Mouse (Mus musculus) naive thymus-derived CD4-positive, alpha-beta T cell, adult 2 months (primary cell): Measurements from ENCODE around the gene Slc41a1.

Source experiments
- DNase-seq: peaks from one replicate; pipeline ENCODE4 v3.0.0-alpha.2; 2011; ENCODE audit warnings: low read depth

Gene Slc41a1

DNA sequence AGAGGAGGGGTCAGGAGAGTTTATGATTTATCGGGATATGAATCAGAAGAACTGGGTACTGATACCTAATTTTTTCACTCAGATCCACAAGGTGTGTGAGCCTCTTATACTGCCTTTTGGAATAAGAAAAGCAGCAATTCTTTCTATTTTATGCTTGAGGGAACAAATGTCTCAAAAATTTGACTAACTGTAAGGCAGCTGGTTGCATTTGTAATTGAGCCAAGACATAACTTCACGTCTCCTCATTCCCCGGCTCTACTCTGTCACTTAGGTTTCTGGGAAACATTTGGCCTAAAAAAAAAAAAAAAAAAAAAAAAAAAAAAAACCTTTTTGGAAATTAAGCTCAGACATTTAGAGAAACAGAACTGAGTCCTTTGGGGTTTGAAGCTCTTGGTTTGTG, 59.3 kb downstream of the Slc41a1 start:
- no peak for DNase-seq

DNA sequence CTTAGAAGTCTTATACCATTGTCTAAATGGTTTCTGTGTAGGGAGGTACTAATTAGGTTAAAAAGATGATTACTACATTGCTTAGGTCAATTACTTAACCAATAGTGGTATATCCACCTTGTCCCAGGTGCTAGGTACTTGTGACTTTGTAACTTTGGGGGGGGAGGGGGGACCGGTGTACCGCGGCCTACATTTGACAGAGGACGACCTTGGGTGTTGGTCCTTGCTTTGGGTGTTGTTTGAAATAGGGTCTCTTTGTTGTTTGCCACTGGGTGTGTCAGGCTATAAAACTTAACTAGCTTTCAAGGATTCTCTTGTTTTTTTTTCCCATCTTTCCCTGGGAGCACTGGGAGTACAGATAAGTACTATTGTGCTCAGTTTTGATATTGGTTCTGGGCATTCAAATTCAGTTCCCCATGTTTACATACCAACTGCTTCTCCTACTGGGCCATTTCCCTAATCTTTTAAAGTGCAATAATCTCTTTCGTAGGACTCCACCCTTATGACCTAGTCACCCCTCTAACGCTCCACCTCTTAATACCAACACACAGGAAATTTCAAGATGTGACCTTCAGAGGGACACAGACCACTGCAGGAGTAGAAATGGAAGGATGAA, 62.9 kb downstream of the Slc41a1 start:
- DNase-seq = no peak

DNA sequence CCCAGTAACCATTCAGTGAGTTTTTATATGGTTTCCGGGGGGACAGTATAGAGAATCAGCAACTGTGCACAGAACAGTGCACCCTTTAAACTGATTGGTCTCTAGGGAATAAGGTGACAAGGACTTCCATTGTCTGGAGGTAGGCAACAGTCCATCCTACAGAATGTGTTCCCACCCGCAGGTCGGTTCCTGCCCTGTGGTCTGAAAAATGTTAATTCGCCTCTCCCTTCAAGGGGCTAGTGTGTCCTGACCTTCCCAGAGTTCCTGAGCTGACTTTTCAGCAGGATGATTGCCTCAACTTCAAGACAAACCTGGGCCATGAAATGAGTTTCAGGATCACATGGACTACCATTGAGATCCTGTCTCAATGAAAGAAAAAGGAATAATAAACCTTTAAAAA, 64.1 kb downstream of the Slc41a1 start:
- no peak for DNase-seq
